Mouse (Mus musculus) midbrain, postnatal 0 days (tissue): ENCODE measurements around the gene Iqca. TPM values are rescaled to one million over a fixed set of nuclear protein-coding genes. Genes with fewer than 3 reads are reported as not detected.

Experiments
- ATAC-seq: fragments of 200-750 bp; cut with Nextera tagmentation; 2 replicates; pipeline ENCODE4 v1.8.0; 2017; ENCODE audit warnings: moderate number of reproducible peaks, mild to moderate bottlenecking, moderate TSS enrichment, moderate library complexity; ENCODE audit not compliant: low FRiP score
- DNase-seq: peaks from one replicate; pipeline ENCODE4 v3.0.0-alpha.2; 2015; ENCODE audit warnings: low spot score
- H3K27ac ChIP-seq: fragments of 300-500 bp; sonication (generic); 2 replicates; pipeline ENCODE4 v1.5.1; 2014; ENCODE audit warnings: low read depth, mild to moderate bottlenecking, low read length, mixed read lengths
- H3K27me3 ChIP-seq: fragments of 300-500 bp; sonication (generic); 2 replicates; pipeline ENCODE4 v1.6.1; 2014; ENCODE audit warnings: low read length, control low read depth, mixed read lengths; ENCODE audit not compliant: insufficient read depth
- H3K36me3 ChIP-seq: fragments of 300-500 bp; sonication (generic); 2 replicates; pipeline ENCODE4 v1.6.1; 2014; ENCODE audit warnings: low read length, control low read depth, mixed read lengths; ENCODE audit not compliant: insufficient read depth
- H3K4me1 ChIP-seq: fragments of 300-500 bp; sonication (generic); 2 replicates; pipeline ENCODE4 v1.6.1; 2014; ENCODE audit warnings: mild to moderate bottlenecking, control low read depth, antibody characterized with exemption, low read length, mixed read lengths; ENCODE audit not compliant: insufficient read depth
- H3K4me2 ChIP-seq: fragments of 300-500 bp; sonication (generic); 2 replicates; pipeline ENCODE4 v1.6.1; 2014; ENCODE audit warnings: low read depth, mild to moderate bottlenecking, low read length, mixed read lengths; ENCODE audit not compliant: poor library complexity, severe bottlenecking
- H3K4me3 ChIP-seq: fragments of 300-500 bp; sonication (generic); 2 replicates; pipeline ENCODE4 v1.5.1; 2014; ENCODE audit warnings: low read depth, mild to moderate bottlenecking, low read length, moderate library complexity
- H3K9ac ChIP-seq: fragments of 300-500 bp; sonication (generic); replicated peaks from 2 replicates; pipeline ENCODE4 v1.6.1; 2014; ENCODE audit warnings: mild to moderate bottlenecking, low read length, moderate library complexity, mixed read lengths; ENCODE audit not compliant: poor library complexity, severe bottlenecking
- H3K9me3 ChIP-seq: fragments of 300-500 bp; sonication (generic); 2 replicates; pipeline ENCODE4 v1.6.1; 2016; ENCODE audit warnings: low read length, control low read depth
- CTCF ChIP-seq: IDR thresholded peaks from 2 replicates; pipeline ENCODE4 v1.5.1; 2016; ENCODE audit warnings: antibody characterized with exemption, mild to moderate bottlenecking
- WGBS: fragments of 180-500 bp; shearing (Covaris S2); extraction: QIAGEN DNeasy Blood & Tissue Kit; methylation state at CpG from one replicate; pipeline ENCODE4 v1.1.7; 2014; 5-methylcytosine and 5-hydroxymethylcytosine counted together
- polyA plus RNA-seq: library from polyadenylated mRNA; unstranded; fragments of >200 nt; fragmentation: Nextera tagmentation; extraction: Ambion mirVana; gene quantifications from 2 replicates; pipeline ENCODE4 v1.2.1, GENCODE M21; 2015
- total RNA-seq: library from RNA; depleted of rRNA; stranded (reverse); fragments of >200 nt; gene quantifications from 2 replicates; pipeline ENCODE4 v1.2.3, GENCODE M21; 2014

Iqca gene
- total and polyA plus RNA-seq, 2 experiments from 2014 or later: 0.83 to 2.7 TPM

DNA sequence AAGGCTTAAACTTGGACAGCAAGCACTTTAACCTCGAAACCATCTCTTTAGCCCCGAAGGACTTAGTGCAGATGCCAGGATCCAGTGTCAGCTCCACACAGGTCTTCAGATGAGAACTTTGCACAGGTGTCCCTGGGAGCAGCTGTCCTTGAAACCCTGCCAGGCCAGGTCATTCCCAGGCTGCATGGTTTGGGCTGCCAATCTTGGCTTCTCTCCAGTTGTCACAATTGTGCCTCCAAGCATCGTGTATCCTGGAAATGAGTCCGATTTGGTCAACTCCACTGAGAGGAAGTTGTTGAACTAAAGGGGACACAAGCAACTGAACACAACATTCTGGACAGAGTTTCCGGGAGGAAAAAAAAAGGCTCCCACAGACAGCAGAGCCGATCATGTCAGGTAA, 8.4 kb upstream of the Iqca start:
- 84% methylated on average over 6 of the region's 6 CpGs for WGBS
- DNase-seq (no peak), ATAC-seq (no peak)
- H3K36me3 ChIP-seq: no peaks in the 10 kb centered on the region
- no peaks in the 10 kb centered on the region for H3K9me3 ChIP-seq
- no peak for TF ChIP-seq CTCF
- no peak overlapping the region for H3K4me3 ChIP-seq
- no peak overlapping the region for H3K4me2 ChIP-seq
- no peaks in the 10 kb centered on the region for H3K4me1 ChIP-seq
- no peak overlapping the region for H3K9ac ChIP-seq
- H3K27me3 ChIP-seq: no peaks in the 10 kb centered on the region
- no peak overlapping the region for H3K27ac ChIP-seq

DNA sequence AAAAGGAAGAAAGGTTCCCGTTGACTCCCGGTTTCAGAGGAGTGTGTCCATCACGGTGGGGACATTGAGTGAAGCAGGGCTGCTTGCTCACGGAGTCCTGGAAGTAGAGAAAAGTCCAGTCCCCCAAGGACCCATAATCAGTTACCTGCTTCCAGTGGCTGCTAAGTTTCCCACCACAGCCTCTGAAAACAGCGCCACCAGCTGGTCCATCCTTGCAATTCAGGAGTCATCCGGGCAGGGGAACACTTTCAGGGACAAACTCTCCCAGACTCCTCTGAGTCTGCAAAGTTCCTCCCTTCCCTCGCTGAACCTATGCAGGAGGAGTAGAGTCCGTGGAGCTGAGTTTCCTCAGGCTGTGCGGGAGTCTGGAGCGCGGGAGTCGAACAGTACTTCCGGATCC, 6.7 kb upstream of the Iqca start:
- no peak overlapping the region for H3K27ac ChIP-seq
- ATAC-seq: no peak

GRCm38 (mm10) chr1:90156589-90156988, 3.4 kb upstream of the Iqca start:
- Histone ChIP-seq H3K9me3 (no peaks in the 10 kb centered on the region), H3K27me3 (no peaks in the 10 kb centered on the region), H3K4me2 (no peak overlapping the region), H3K27ac (no peak overlapping the region), H3K4me3 (no peak overlapping the region), H3K9ac (no peak overlapping the region), H3K36me3 (no peaks in the 10 kb centered on the region), H3K4me1 (peaks cover 3% of the 10 kb centered on the region; the same call in 1 of the 2 replicates)
- DNase-seq (no peak), ATAC-seq (no peak)
- TF ChIP-seq CTCF: no peak
- 70% methylated on average over 7 of the region's 7 CpGs for WGBS

More for the DNA sequence above, 6.7 kb upstream of the Iqca start:
- WGBS: 39% methylated on average over 13 of the region's 13 CpGs
- Histone ChIP-seq H3K9me3 (no peaks in the 10 kb centered on the region), H3K4me2 (no peak overlapping the region), H3K4me3 (no peak overlapping the region), H3K9ac (no peak overlapping the region), H3K36me3 (no peaks in the 10 kb centered on the region), H3K4me1 (no peaks in the 10 kb centered on the region), H3K27me3 (no peaks in the 10 kb centered on the region)
- peak; percentile 53 for TF ChIP-seq CTCF
- no peak for DNase-seq

DNA sequence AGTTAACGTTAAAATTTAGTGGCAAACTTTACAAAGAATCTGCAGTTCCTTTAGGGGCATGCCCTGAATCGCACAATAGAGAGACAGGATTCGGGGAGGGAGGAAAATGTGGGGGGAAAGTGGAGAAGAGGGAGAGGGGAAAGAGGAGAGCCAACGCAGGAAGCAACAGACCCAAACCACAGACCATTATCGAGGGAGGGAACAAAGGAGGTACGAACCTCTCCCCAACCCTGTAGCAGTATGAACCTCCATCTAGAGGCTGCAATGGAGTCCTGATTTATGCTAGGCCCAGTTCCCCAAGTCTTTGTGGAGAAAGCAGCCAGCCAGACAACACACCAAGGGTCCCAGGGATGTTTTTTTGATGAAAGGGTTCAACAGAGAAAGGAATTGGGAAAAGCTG, 586 bp upstream of the Iqca start:
- no peak for TF ChIP-seq CTCF
- H3K4me1 ChIP-seq: peaks cover 3% of the 10 kb centered on the region; the same call in 1 of the 2 replicates
- DNase-seq: no peak
- H3K4me3 ChIP-seq: peak overlapping the region; percentile 23; the same call in 1 of the 2 replicates
- ATAC-seq: no peak
- H3K36me3 ChIP-seq: no peaks in the 10 kb centered on the region
- H3K27me3 ChIP-seq: no peaks in the 10 kb centered on the region
- peak overlapping the region; percentile 43 for H3K4me2 ChIP-seq
- 15% methylated on average over 6 of the region's 6 CpGs for WGBS
- no peak overlapping the region for H3K27ac ChIP-seq
- H3K9me3 ChIP-seq: no peaks in the 10 kb centered on the region
- no peak overlapping the region for H3K9ac ChIP-seq

DNA sequence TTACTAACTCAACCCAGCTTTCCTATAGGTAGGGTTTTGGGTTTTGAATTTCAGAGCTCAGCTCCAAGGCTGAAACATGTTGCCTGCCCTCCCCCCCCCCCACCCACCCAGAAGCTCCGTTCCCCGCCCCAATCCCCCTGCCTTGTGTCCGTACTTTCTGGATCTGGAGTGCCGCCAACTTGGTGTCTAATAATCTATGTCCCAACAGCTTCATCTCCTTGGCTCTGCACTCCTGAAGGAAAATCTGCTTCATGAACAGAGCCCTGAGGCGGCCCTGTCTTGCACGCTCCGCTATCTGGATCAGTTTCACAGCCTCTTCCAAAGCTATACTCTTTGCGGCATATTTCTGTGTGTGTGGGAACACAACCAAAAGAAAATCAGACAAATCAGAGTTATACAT, 13.5 kb downstream of the Iqca start:
- WGBS: 74% methylated on average over 8 of the region's 8 CpGs
- Histone ChIP-seq H3K9me3 (no peaks in the 10 kb centered on the region), H3K4me2 (no peak overlapping the region), H3K27me3 (no peaks in the 10 kb centered on the region), H3K9ac (no peak overlapping the region), H3K4me3 (no peak overlapping the region), H3K36me3 (no peaks in the 10 kb centered on the region), H3K4me1 (no peaks in the 10 kb centered on the region), H3K27ac (no peak overlapping the region)
- ATAC-seq (no peak), DNase-seq (peak; percentile 32)
- no peak for TF ChIP-seq CTCF

DNA sequence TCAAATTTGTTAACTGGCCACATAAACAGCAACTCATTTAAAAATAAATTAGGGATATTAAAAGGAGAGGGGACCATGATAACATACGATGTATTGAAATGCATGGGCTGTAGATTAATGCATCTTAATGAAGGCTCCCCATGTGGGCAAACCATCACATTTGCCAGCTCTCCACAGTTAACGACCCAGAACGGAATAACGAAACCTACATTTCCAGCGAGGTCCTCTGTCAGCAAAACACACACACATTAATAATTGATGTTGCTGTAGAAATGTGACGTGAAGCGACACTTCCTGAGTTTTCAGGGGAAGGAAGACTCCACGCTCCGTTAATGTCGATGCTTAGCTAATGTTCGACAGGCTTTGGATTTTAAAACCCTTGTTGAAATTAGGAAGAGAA, 20.8 kb downstream of the Iqca start:
- Histone ChIP-seq H3K4me3 (no peak overlapping the region), H3K36me3 (no peaks in the 10 kb centered on the region), H3K27ac (no peak overlapping the region), H3K9ac (no peak overlapping the region), H3K9me3 (no peaks in the 10 kb centered on the region), H3K4me1 (no peaks in the 10 kb centered on the region), H3K4me2 (no peak overlapping the region), H3K27me3 (no peaks in the 10 kb centered on the region)
- TF ChIP-seq CTCF: no peak
- 46% methylated on average over 11 of the region's 11 CpGs for WGBS
- ATAC-seq (no peak), DNase-seq (peak; percentile 16)
